Mouse (Mus musculus): ENCODE data around the gene Erc1. TPM values are rescaled to one million over a fixed set of nuclear protein-coding genes. Genes with fewer than 3 reads are reported as not detected.

The Erc1 gene
- polyA plus RNA-seq, 1 experiment from 2014 or later: 33.7 TPM

- Histone ChIP-seq H3K36me3 (ENCODE audit: control insufficient read depth, insufficient read depth, low read length) (no peaks in the 10 kb centered on the region), H3K4me1 (replicated peaks; ENCODE audit: control insufficient read depth, insufficient read depth, low read length) (no peaks in the 10 kb centered on the region), H3K9me3 (ENCODE audit: control insufficient read depth, low read length) (no peaks in the 10 kb centered on the region), H3K9ac (ENCODE audit: low read length) (no peak overlapping the region), H3K27me3 (ENCODE audit: control insufficient read depth, insufficient read depth, low read length) (no peaks in the 10 kb centered on the region), H3K4me3 (ENCODE audit: low read depth, low read length) (no peak overlapping the region), H3K27ac (ENCODE audit: low read depth, low read length) (no peak overlapping the region), H3K4me2 (ENCODE audit: low read depth, low read length, severe bottlenecking) (no peak overlapping the region)
- 85% methylated on average over 2 of the region's 2 CpGs for WGBS
- DNase-seq (ENCODE audit: low spot score): no peak
- no peak for ATAC-seq (replicated peaks; ENCODE audit: low FRiP score)
These were observed 205.2 kb downstream of the Erc1 start for GRCm38 (mm10) chr6:119642718-119643117.

- H3K27ac ChIP-seq (ENCODE audit: low read depth, low read length): no peak overlapping the region
- H3K4me1 ChIP-seq (replicated peaks; ENCODE audit: control insufficient read depth, insufficient read depth, low read length): no peaks in the 10 kb centered on the region
- H3K4me3 ChIP-seq (ENCODE audit: low read depth, low read length): no peak overlapping the region
- ATAC-seq (replicated peaks; ENCODE audit: low FRiP score) (no peak), DNase-seq (ENCODE audit: low spot score) (no peak)
- H3K27me3 ChIP-seq (ENCODE audit: control insufficient read depth, insufficient read depth, low read length): no peaks in the 10 kb centered on the region
- H3K36me3 ChIP-seq (ENCODE audit: control insufficient read depth, insufficient read depth, low read length): no peaks in the 10 kb centered on the region
- WGBS: 70% methylated on average over 2 of the region's 2 CpGs
- no peaks in the 10 kb centered on the region for H3K9me3 ChIP-seq (ENCODE audit: control insufficient read depth, low read length)
- no peak overlapping the region for H3K9ac ChIP-seq (ENCODE audit: low read length)
- no peak overlapping the region for H3K4me2 ChIP-seq (ENCODE audit: low read depth, low read length, severe bottlenecking)
These were observed 212.3 kb downstream of the Erc1 start for GRCm38 (mm10) chr6:119635629-119636028.

GRCm38 (mm10) chr6:119630622-119631021 lies 217.3 kb downstream of the Erc1 start:
- DNase-seq (ENCODE audit: low spot score): no peak

GRCm38 (mm10) chr6:119601379-119601778 lies 246.6 kb downstream of the Erc1 start:
- no peak for ATAC-seq (replicated peaks; ENCODE audit: low FRiP score)
- no peak for DNase-seq (ENCODE audit: low spot score)
- Histone ChIP-seq H3K27me3 (ENCODE audit: control insufficient read depth, insufficient read depth, low read length) (no peaks in the 10 kb centered on the region), H3K4me2 (ENCODE audit: low read depth, low read length, severe bottlenecking) (no peak overlapping the region), H3K9me3 (ENCODE audit: control insufficient read depth, low read length) (no peaks in the 10 kb centered on the region), H3K4me1 (replicated peaks; ENCODE audit: control insufficient read depth, insufficient read depth, low read length) (no peaks in the 10 kb centered on the region), H3K27ac (ENCODE audit: low read depth, low read length) (no peak overlapping the region), H3K4me3 (ENCODE audit: low read depth, low read length) (no peak overlapping the region), H3K36me3 (ENCODE audit: control insufficient read depth, insufficient read depth, low read length) (no peaks in the 10 kb centered on the region), H3K9ac (ENCODE audit: low read length) (no peak overlapping the region)
- WGBS: 79% methylated on average over 2 of the region's 2 CpGs

More at GRCm38 (mm10) chr6:119630622-119631021, 217.3 kb downstream of the Erc1 start:
- no peak for ATAC-seq (replicated peaks; ENCODE audit: low FRiP score)
- no peak overlapping the region for H3K9ac ChIP-seq (ENCODE audit: low read length)
- WGBS: 82% methylated on average over 3 of the region's 3 CpGs
- no peaks in the 10 kb centered on the region for H3K9me3 ChIP-seq (ENCODE audit: control insufficient read depth, low read length)
- H3K36me3 ChIP-seq (ENCODE audit: control insufficient read depth, insufficient read depth, low read length): no peaks in the 10 kb centered on the region
- no peaks in the 10 kb centered on the region for H3K27me3 ChIP-seq (ENCODE audit: control insufficient read depth, insufficient read depth, low read length)
- no peaks in the 10 kb centered on the region for H3K4me1 ChIP-seq (replicated peaks; ENCODE audit: control insufficient read depth, insufficient read depth, low read length)
- no peak overlapping the region for H3K4me3 ChIP-seq (ENCODE audit: low read depth, low read length)
- H3K27ac ChIP-seq (ENCODE audit: low read depth, low read length): no peak overlapping the region
- no peak overlapping the region for H3K4me2 ChIP-seq (ENCODE audit: low read depth, low read length, severe bottlenecking)

GRCm38 (mm10) chr6:119595440-119595839 lies 252.5 kb downstream of the Erc1 start:
- Histone ChIP-seq H3K4me3 (ENCODE audit: low read depth, low read length) (no peak overlapping the region), H3K4me1 (replicated peaks; ENCODE audit: control insufficient read depth, insufficient read depth, low read length) (no peaks in the 10 kb centered on the region), H3K9ac (ENCODE audit: low read length) (no peak overlapping the region), H3K36me3 (ENCODE audit: control insufficient read depth, insufficient read depth, low read length) (no peaks in the 10 kb centered on the region), H3K4me2 (ENCODE audit: low read depth, low read length, severe bottlenecking) (no peak overlapping the region), H3K27ac (ENCODE audit: low read depth, low read length) (no peak overlapping the region), H3K27me3 (ENCODE audit: control insufficient read depth, insufficient read depth, low read length) (no peaks in the 10 kb centered on the region), H3K9me3 (ENCODE audit: control insufficient read depth, low read length) (no peaks in the 10 kb centered on the region)
- DNase-seq (ENCODE audit: low spot score): no peak
- no peak for ATAC-seq (replicated peaks; ENCODE audit: low FRiP score)
- WGBS: 96% methylated on average over 4 of the region's 4 CpGs

GRCm38 (mm10) chr6:119590872-119591271 lies 257.1 kb downstream of the Erc1 start:
- no peak overlapping the region for H3K9ac ChIP-seq (ENCODE audit: low read length)
- no peak overlapping the region for H3K4me3 ChIP-seq (ENCODE audit: low read depth, low read length)
- no peak for ATAC-seq (replicated peaks; ENCODE audit: low FRiP score)
- no peak for DNase-seq (ENCODE audit: low spot score)
- H3K27ac ChIP-seq (ENCODE audit: low read depth, low read length): no peak overlapping the region
- H3K9me3 ChIP-seq (ENCODE audit: control insufficient read depth, low read length): no peaks in the 10 kb centered on the region
- H3K27me3 ChIP-seq (ENCODE audit: control insufficient read depth, insufficient read depth, low read length): no peaks in the 10 kb centered on the region
- H3K36me3 ChIP-seq (ENCODE audit: control insufficient read depth, insufficient read depth, low read length): no peaks in the 10 kb centered on the region
- 87% methylated on average over 2 of the region's 2 CpGs for WGBS
- no peak overlapping the region for H3K4me2 ChIP-seq (ENCODE audit: low read depth, low read length, severe bottlenecking)
- no peaks in the 10 kb centered on the region for H3K4me1 ChIP-seq (replicated peaks; ENCODE audit: control insufficient read depth, insufficient read depth, low read length)

GRCm38 (mm10) chr6:119587897-119588296 lies 260.1 kb downstream of the Erc1 start:
- WGBS: 81% methylated on average over 2 of the region's 2 CpGs
- no peak for ATAC-seq (replicated peaks; ENCODE audit: low FRiP score)

GRCm38 (mm10) chr6:119587454-119587853 lies 260.5 kb downstream of the Erc1 start:
- H3K4me3 ChIP-seq (ENCODE audit: low read depth, low read length): no peak overlapping the region
- H3K9ac ChIP-seq (ENCODE audit: low read length): no peak overlapping the region
- H3K27me3 ChIP-seq (ENCODE audit: control insufficient read depth, insufficient read depth, low read length): no peaks in the 10 kb centered on the region
- H3K9me3 ChIP-seq (ENCODE audit: control insufficient read depth, low read length): no peaks in the 10 kb centered on the region
- no peaks in the 10 kb centered on the region for H3K36me3 ChIP-seq (ENCODE audit: control insufficient read depth, insufficient read depth, low read length)
- H3K4me1 ChIP-seq (replicated peaks; ENCODE audit: control insufficient read depth, insufficient read depth, low read length): no peaks in the 10 kb centered on the region
- no peak overlapping the region for H3K4me2 ChIP-seq (ENCODE audit: low read depth, low read length, severe bottlenecking)
- DNase-seq (ENCODE audit: low spot score) (no peak), ATAC-seq (replicated peaks; ENCODE audit: low FRiP score) (no peak)
- no peak overlapping the region for H3K27ac ChIP-seq (ENCODE audit: low read depth, low read length)

More at GRCm38 (mm10) chr6:119587897-119588296, 260.1 kb downstream of the Erc1 start:
- Histone ChIP-seq H3K4me3 (ENCODE audit: low read depth, low read length) (no peak overlapping the region), H3K36me3 (ENCODE audit: control insufficient read depth, insufficient read depth, low read length) (no peaks in the 10 kb centered on the region), H3K4me1 (replicated peaks; ENCODE audit: control insufficient read depth, insufficient read depth, low read length) (no peaks in the 10 kb centered on the region), H3K4me2 (ENCODE audit: low read depth, low read length, severe bottlenecking) (no peak overlapping the region), H3K9ac (ENCODE audit: low read length) (no peak overlapping the region), H3K9me3 (ENCODE audit: control insufficient read depth, low read length) (no peaks in the 10 kb centered on the region), H3K27me3 (ENCODE audit: control insufficient read depth, insufficient read depth, low read length) (no peaks in the 10 kb centered on the region), H3K27ac (ENCODE audit: low read depth, low read length) (no peak overlapping the region)
- no peak for DNase-seq (ENCODE audit: low spot score)

- no peak overlapping the region for H3K4me3 ChIP-seq (ENCODE audit: low read depth, low read length)
- ATAC-seq (replicated peaks; ENCODE audit: low FRiP score): no peak
- no peak overlapping the region for H3K4me2 ChIP-seq (ENCODE audit: low read depth, low read length, severe bottlenecking)
- no peaks in the 10 kb centered on the region for H3K9me3 ChIP-seq (ENCODE audit: control insufficient read depth, low read length)
- no peaks in the 10 kb centered on the region for H3K4me1 ChIP-seq (replicated peaks; ENCODE audit: control insufficient read depth, insufficient read depth, low read length)
- no peak for DNase-seq (ENCODE audit: low spot score)
- no peaks in the 10 kb centered on the region for H3K36me3 ChIP-seq (ENCODE audit: control insufficient read depth, insufficient read depth, low read length)
- H3K9ac ChIP-seq (ENCODE audit: low read length): no peak overlapping the region
- H3K27me3 ChIP-seq (ENCODE audit: control insufficient read depth, insufficient read depth, low read length): no peaks in the 10 kb centered on the region
- 74% methylated on average over 5 of the region's 5 CpGs for WGBS
- no peak overlapping the region for H3K27ac ChIP-seq (ENCODE audit: low read depth, low read length)
These were observed 262.2 kb downstream of the Erc1 start for GRCm38 (mm10) chr6:119585652-119586375.

All from forebrain, embryonic 11.5 days (tissue).